Mouse (Mus musculus) mouse embryonic stem cell (cell line): ENCODE measurements around the gene Iqschfp.

Source experiments
- in situ Hi-C, 2 experiments: fragments of 300-500 bp; cut with MboI; formaldehyde crosslinking; loops; 1 replicate in 1 of 2; 3 replicates in 1 of 2; pipeline ENCODE4 v1.14.3; 2019 to 2020; ENCODE audit warnings: low sequenced_read_pairs in 2 of 2, low pct_unique_long_range_greater_than_20kb in 1 of 2, mixed read lengths in 1 of 2; ENCODE audit not compliant: unreplicated experiment in 1 of 2

Iqschfp gene

GRCm38 (mm10) chr3:68610011-68610410, 718.0 kb downstream of the Iqschfp start:
- in situ Hi-C loops: no loop called here

- in situ Hi-C loops: no loop called here
These were observed 718.7 kb downstream of the Iqschfp start for GRCm38 (mm10) chr3:68610598-68611261.

- in situ Hi-C loops: no loop called here
These were observed 723.2 kb downstream of the Iqschfp start for GRCm38 (mm10) chr3:68615042-68615810.

GRCm38 (mm10) chr3:68616363-68616762, 724.3 kb downstream of the Iqschfp start:
- in situ Hi-C loops: no loop called here

GRCm38 (mm10) chr3:68617708-68618107, 725.7 kb downstream of the Iqschfp start:
- in situ Hi-C loops: no loop called here

GRCm38 (mm10) chr3:68619097-68619496, 727.1 kb downstream of the Iqschfp start:
- in situ Hi-C loops: no loop called here

GRCm38 (mm10) chr3:68621971-68622370, 729.9 kb downstream of the Iqschfp start:
- in situ Hi-C loops: no loop called here

- in situ Hi-C loops: no loop called here
These were observed 731.0 kb downstream of the Iqschfp start for GRCm38 (mm10) chr3:68623036-68623435.

- in situ Hi-C loops: no loop called here
These were observed 732.4 kb downstream of the Iqschfp start for GRCm38 (mm10) chr3:68624471-68624870.

GRCm38 (mm10) chr3:68630261-68630660, 738.2 kb downstream of the Iqschfp start:
- in situ Hi-C loops: no loop called here

GRCm38 (mm10) chr3:68630821-68631220, 738.8 kb downstream of the Iqschfp start:
- in situ Hi-C loops: no loop called here

- in situ Hi-C loops: no loop called here
These were observed 740.7 kb downstream of the Iqschfp start for GRCm38 (mm10) chr3:68632714-68633113.

GRCm38 (mm10) chr3:68633577-68633976, 741.5 kb downstream of the Iqschfp start:
- in situ Hi-C loops: no loop called here

- in situ Hi-C loops: no loop called here
These were observed 745.9 kb downstream of the Iqschfp start for GRCm38 (mm10) chr3:68637960-68638359.

GRCm38 (mm10) chr3:68638703-68639102, 746.7 kb downstream of the Iqschfp start:
- in situ Hi-C loops: no loop called here

- in situ Hi-C loops: no loop called here
These were observed 750.9 kb downstream of the Iqschfp start for GRCm38 (mm10) chr3:68642935-68643334.

GRCm38 (mm10) chr3:68646387-68647130, 754.5 kb downstream of the Iqschfp start:
- in situ Hi-C loops: no loop called here

GRCm38 (mm10) chr3:68647282-68647681, 755.2 kb downstream of the Iqschfp start:
- in situ Hi-C loops: no loop called here

- in situ Hi-C loops: no loop called here
These were observed 758.2 kb downstream of the Iqschfp start for GRCm38 (mm10) chr3:68650251-68650650.
